Comparison of ENCODE assay signal across 27 mouse cellular contexts in genomic region chr4:139791168-139791567, GRCm38 (mm10). TPM values are rescaled to one million over a fixed set of nuclear protein-coding genes. Genes with fewer than 3 reads are reported as not detected.
DNase-seq lines count a peak whose midpoint lies in the region; ATAC-seq and TF ChIP-seq lines count a peak whose summit lies in the region.
"Had no signal": no experiment of that assay in that cellular context is flagged by ENCODE, and none has a peak within 500 bp of the region (broad histone marks: within the 10 kb centered on the region; RNA-seq: fewer than 3 reads in every experiment).

No protein-coding gene starts in this region.

- no peak for TF ChIP-seq CTCF in hindbrain, postnatal 0 days (IDR thresholded peaks at IDR 0.05; ENCODE audit: low read depth)
- no peak for TF ChIP-seq CTCF in midbrain, postnatal 0 days (IDR thresholded peaks at IDR 0.05)

- no peak for DNase-seq in hindbrain, embryonic 10.5 days (ENCODE audit: low spot score)
- no peak for DNase-seq in hindbrain, postnatal 0 days (ENCODE audit: low spot score)
- DNase-seq in midbrain, embryonic 10.5 days (ENCODE audit: low spot score), result no peak
- DNase-seq in midbrain, postnatal 0 days (ENCODE audit: low spot score), result no peak
- DNase-seq in left cerebral cortex, postnatal 36 days (ENCODE audit: low spot score in 2 of 2), result no peak
- DNase-seq in right cerebral cortex, postnatal 10 days (ENCODE audit: low spot score in 2 of 2), result no peak
- DNase-seq: adrenal gland, postnatal 25 days; cerebellum, adult 9-11 months; heart, postnatal 4 days; kidney, adult 18-20 months; kidney, postnatal 25 days; lung, postnatal 4 days; right cerebral cortex, postnatal 14 days; spleen, adult 18-20 months; thymus, postnatal 14 days had no signal

- H3K9me3 ChIP-seq in hindbrain, embryonic 10.5 days, result no peaks in the 10 kb centered on the region
- no peaks in the 10 kb centered on the region for H3K9me3 ChIP-seq in hindbrain, postnatal 0 days (ENCODE audit: low read length)
- no peaks in the 10 kb centered on the region for H3K9me3 ChIP-seq in midbrain, embryonic 10.5 days (replicated peaks)
- H3K9me3 ChIP-seq in midbrain, postnatal 0 days (ENCODE audit: low read length), result no peaks in the 10 kb centered on the region
- no peaks in the 10 kb centered on the region for H3K9me3 ChIP-seq in liver, embryonic 15.5 days (replicated peaks)
- H3K9me3 ChIP-seq: embryonic facial prominence, embryonic 10.5 days; forebrain, embryonic 15.5 days; heart, embryonic 10.5 days; hindbrain, embryonic 15.5 days; midbrain, embryonic 15.5 days had no signal

- no peak overlapping the region for H3K4me2 ChIP-seq in hindbrain, postnatal 0 days (ENCODE audit: low read depth, low read length)
- no peak overlapping the region for H3K4me2 ChIP-seq in midbrain, postnatal 0 days (ENCODE audit: low read depth, low read length, poor library complexity, severe bottlenecking)
- H3K4me2 ChIP-seq in liver, embryonic 15.5 days, result peak overlapping the region; percentile 15
- H3K4me2 ChIP-seq: forebrain, embryonic 15.5 days; hindbrain, embryonic 15.5 days; midbrain, embryonic 15.5 days had no signal

- peaks cover 68% of the 10 kb centered on the region for H3K4me1 ChIP-seq in hindbrain, embryonic 10.5 days (replicated peaks)
- no peaks in the 10 kb centered on the region for H3K4me1 ChIP-seq in hindbrain, postnatal 0 days (ENCODE audit: insufficient read depth, low read length)
- H3K4me1 ChIP-seq in midbrain, embryonic 10.5 days, result peaks cover 52% of the 10 kb centered on the region
- no peaks in the 10 kb centered on the region for H3K4me1 ChIP-seq in midbrain, postnatal 0 days (ENCODE audit: insufficient read depth, low read length)
- H3K4me1 ChIP-seq in liver, embryonic 15.5 days (replicated peaks), result no peaks in the 10 kb centered on the region
- H3K4me1 ChIP-seq: forebrain, embryonic 15.5 days had no signal

- H3K9ac ChIP-seq in hindbrain, postnatal 0 days (replicated peaks; ENCODE audit: low read length), result no peak overlapping the region
- H3K9ac ChIP-seq in midbrain, postnatal 0 days (replicated peaks; ENCODE audit: low read length, poor library complexity, severe bottlenecking), result no peak overlapping the region
- H3K9ac ChIP-seq in liver, embryonic 15.5 days, result no peak overlapping the region
- H3K9ac ChIP-seq: forebrain, embryonic 15.5 days; hindbrain, embryonic 15.5 days; midbrain, embryonic 15.5 days had no signal

- peaks cover 91% of the 10 kb centered on the region for H3K27me3 ChIP-seq in hindbrain, embryonic 10.5 days (ENCODE audit: insufficient read depth, poor library complexity, severe bottlenecking)
- no peaks in the 10 kb centered on the region for H3K27me3 ChIP-seq in hindbrain, postnatal 0 days (ENCODE audit: insufficient read depth, low read length)
- peaks cover 96% of the 10 kb centered on the region for H3K27me3 ChIP-seq in midbrain, embryonic 10.5 days (ENCODE audit: low read depth, poor library complexity, severe bottlenecking)
- no peaks in the 10 kb centered on the region for H3K27me3 ChIP-seq in midbrain, postnatal 0 days (ENCODE audit: insufficient read depth, low read length)
- H3K27me3 ChIP-seq in liver, embryonic 15.5 days, result no peaks in the 10 kb centered on the region; the same call in 1 of the 2 replicates
- H3K27me3 ChIP-seq: midbrain, embryonic 15.5 days had no signal

- ATAC-seq in hindbrain, postnatal 0 days, result no peak
- no peak for ATAC-seq in midbrain, postnatal 0 days (ENCODE audit: low FRiP score)
- peak; percentile 37 for ATAC-seq in liver, embryonic 15.5 days (ENCODE audit: insufficient read depth)
- ATAC-seq: forebrain, embryonic 15.5 days; midbrain, embryonic 15.5 days had no signal

- 0 out of 2 replicates have a peak, but pooled peaks cover 12% of the 10 kb centered on the region for H3K36me3 ChIP-seq in hindbrain, embryonic 10.5 days
- H3K36me3 ChIP-seq in hindbrain, postnatal 0 days (ENCODE audit: insufficient read depth, low read length), result no peaks in the 10 kb centered on the region
- peaks cover 15% of the 10 kb centered on the region for H3K36me3 ChIP-seq in midbrain, embryonic 10.5 days
- H3K36me3 ChIP-seq in midbrain, postnatal 0 days (ENCODE audit: insufficient read depth, low read length), result no peaks in the 10 kb centered on the region
- no peaks in the 10 kb centered on the region for H3K36me3 ChIP-seq in liver, embryonic 15.5 days (replicated peaks)
- H3K36me3 ChIP-seq: embryonic facial prominence, embryonic 10.5 days; forebrain, embryonic 15.5 days; heart, embryonic 10.5 days; hindbrain, embryonic 15.5 days; midbrain, embryonic 15.5 days had no signal

- H3K27ac ChIP-seq in hindbrain, embryonic 10.5 days, result peak overlapping the region; percentile 19
- H3K27ac ChIP-seq in hindbrain, postnatal 0 days, result no peak overlapping the region
- H3K27ac ChIP-seq in midbrain, embryonic 10.5 days (replicated peaks), result peak overlapping the region; percentile 0; the same call in 1 of the 2 replicates
- H3K27ac ChIP-seq in midbrain, postnatal 0 days (ENCODE audit: low read depth, low read length), result no peak overlapping the region
- H3K27ac ChIP-seq in liver, embryonic 15.5 days (replicated peaks), result no peak overlapping the region
- H3K27ac ChIP-seq: embryonic facial prominence, embryonic 10.5 days; forebrain, embryonic 15.5 days; heart, embryonic 10.5 days; hindbrain, embryonic 15.5 days; midbrain, embryonic 15.5 days had no signal

- intact Hi-C loops in left cerebral cortex, postnatal 36 days (cut with DNase I), result no loop called here

- no peak overlapping the region for H3K4me3 ChIP-seq in hindbrain, embryonic 10.5 days
- H3K4me3 ChIP-seq in hindbrain, postnatal 0 days (ENCODE audit: low read length), result no peak overlapping the region
- no peak overlapping the region for H3K4me3 ChIP-seq in midbrain, embryonic 10.5 days
- H3K4me3 ChIP-seq in midbrain, postnatal 0 days (ENCODE audit: low read depth, low read length), result no peak overlapping the region
- H3K4me3 ChIP-seq in liver, embryonic 15.5 days (replicated peaks), result no peak overlapping the region
- H3K4me3 ChIP-seq: embryonic facial prominence, embryonic 10.5 days; forebrain, embryonic 15.5 days; heart, embryonic 10.5 days; hindbrain, embryonic 15.5 days; midbrain, embryonic 15.5 days; myocyte had no signal

- 34% methylated on average over 8 of the region's 8 CpGs for WGBS in hindbrain, embryonic 10.5 days
- 34% methylated on average over 8 of the region's 8 CpGs for WGBS in hindbrain, postnatal 0 days
- 59% methylated on average over 8 of the region's 8 CpGs for WGBS in midbrain, embryonic 10.5 days
- 56% methylated on average over 8 of the region's 8 CpGs for WGBS in midbrain, postnatal 0 days
- 46% methylated on average over 8 of the region's 8 CpGs for WGBS in liver, embryonic 15.5 days (ENCODE audit: insufficient replicate concordance)

RNA-seq across cellular contexts. Expression of gene Pax7, which starts 42.2 kb away (rescaled TPM):
- polyA plus RNA-seq in hindbrain, embryonic 10.5 days (2016; fragmentation: Nextera tagmentation; extraction: Ambion mirVana), result 2.3 and 2.6 TPM in 2 replicates
- total RNA-seq in hindbrain, postnatal 0 days (2014; rRNA removed), result 2.6 and 3.6 TPM in 2 replicates
- polyA plus RNA-seq in hindbrain, postnatal 0 days (2015; fragmentation: Nextera tagmentation; extraction: Ambion mirVana), result 0.30 and 0.41 TPM in 2 replicates
- polyA plus RNA-seq in midbrain, embryonic 10.5 days (2016; fragmentation: Nextera tagmentation; extraction: Ambion mirVana), result 1.3 and 1.8 TPM in 2 replicates
- total RNA-seq in midbrain, postnatal 0 days (2014; rRNA removed), result 34.9 and 36.0 TPM in 2 replicates
- 3.0 and 3.4 TPM in 2 replicates for polyA plus RNA-seq in midbrain, postnatal 0 days (2015; fragmentation: Nextera tagmentation; extraction: Ambion mirVana)
- polyA plus RNA-seq in liver, embryonic 15.5 days (2015; fragmentation: Nextera tagmentation; extraction: Ambion mirVana), result 0.03 and 0.05 TPM in 2 replicates
- total RNA-seq in left cerebral cortex, postnatal 36 days (2021), result not detected
- total RNA-seq: adrenal gland, postnatal 25 days; heart, postnatal 4 days; left cerebral cortex, postnatal 14 days; megakaryocyte-erythroid progenitor cell, adult 5-6 weeks had no signal
- polyA plus RNA-seq: cortical plate, adult 2 months; gonadal fat pad, adult 2 months; heart, embryonic 16.5 days had no signal

Comparison
In these comparisons a context has a peak if more than half of its experiments do, and no peak if none do; other contexts are left out.
1. H3K27ac ChIP-seq: peak in hindbrain, embryonic 10.5 days (single experiment) and midbrain, embryonic 10.5 days (single experiment); none in hindbrain, postnatal 0 days (single experiment), midbrain, postnatal 0 days (single experiment) and liver, embryonic 15.5 days (single experiment).